11 mouse cellular contexts compared by ENCODE assay signal in the genomic region with DNA sequence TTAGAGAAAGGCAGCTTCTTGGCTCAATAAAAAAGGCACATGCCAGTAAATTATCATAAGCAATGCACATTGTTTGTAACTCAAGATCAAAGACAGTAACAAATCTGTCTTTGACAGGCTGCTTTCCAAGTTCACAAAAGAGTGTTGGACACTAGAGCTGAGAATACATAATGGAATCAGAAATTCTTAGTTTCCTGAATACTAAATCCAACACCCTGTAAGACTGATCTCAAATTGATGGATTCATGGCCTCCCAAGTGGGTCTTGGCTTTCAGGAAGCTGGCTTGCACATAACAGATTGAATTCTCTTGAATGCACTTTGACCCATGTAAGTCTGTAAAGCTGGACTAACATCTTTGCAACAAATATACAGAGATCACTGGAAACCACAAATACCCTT.
"Had no signal": no experiment of that assay in that cellular context is flagged by ENCODE, and none has a peak within 500 bp of the region (broad histone marks: within the 10 kb centered on the region; RNA-seq: fewer than 3 reads in every experiment).

No protein-coding gene starts in this region.

- H3K4me2 ChIP-seq: limb, embryonic 13.5 days; midbrain, embryonic 11.5 days; midbrain, embryonic 15.5 days; neural tube, embryonic 12.5 days had no signal

- ATAC-seq: intestine, embryonic 16.5 days; midbrain, embryonic 15.5 days had no signal

- H3K9me3 ChIP-seq: limb, embryonic 13.5 days; midbrain, embryonic 15.5 days; neural tube, embryonic 12.5 days had no signal

- H3K36me3 ChIP-seq: limb, embryonic 13.5 days; midbrain, embryonic 15.5 days; neural tube, embryonic 12.5 days had no signal

- H3K27ac ChIP-seq: limb, embryonic 13.5 days; liver, embryonic 14.5 days; midbrain, embryonic 15.5 days; neural tube, embryonic 12.5 days had no signal

- DNase-seq: kidney, adult 2 months; lung, adult 18-20 months; lung, postnatal 4 days; thymus, adult 2 months; thymus, postnatal 25 days had no signal

- H3K9ac ChIP-seq: limb, embryonic 13.5 days; liver, embryonic 14.5 days; midbrain, embryonic 15.5 days; neural tube, embryonic 12.5 days had no signal

- H3K27me3 ChIP-seq: midbrain, embryonic 15.5 days; neural tube, embryonic 12.5 days had no signal

- H3K4me3 ChIP-seq: limb, embryonic 13.5 days; midbrain, embryonic 15.5 days; neural tube, embryonic 12.5 days had no signal

- H3K4me1 ChIP-seq: midbrain, embryonic 15.5 days; neural tube, embryonic 12.5 days had no signal
